Mouse (Mus musculus) left cerebral cortex, adult 8-10 months (tissue): ENCODE results near the gene Gm42957. TPM values are rescaled to one million over a fixed set of nuclear protein-coding genes. Genes with fewer than 3 reads are reported as not detected.

Source experiments
- total RNA-seq, 4 experiments: library from RNA; stranded (reverse); gene quantifications; 2 replicates each; pipeline ENCODE4 v1.2.4; 2022

Gm42957 gene
- total RNA-seq, 4 experiments from 2014 or later = 0.11 to 0.51 (median 0.15) TPM; not detected in 1

Other genes starting within 250 kb of the Gm42957 start
- gene BC107364, start 183.2 kb upstream of the Gm42957 start, total RNA-seq = not detected
- gene Hfe2, start 110.3 kb upstream of the Gm42957 start, total RNA-seq = 1 to 10 TPM; 1.4 to 2.0 (median 1.7) TPM
- gene Txnip, start 77.5 kb upstream of the Gm42957 start, total RNA-seq = 10 to 100 TPM; 21.7 to 37.3 (median 26.8) TPM
- gene Gm16253, start 58.5 kb upstream of the Gm42957 start, total RNA-seq = not detected
- gene Polr3gl, start 41.3 kb upstream of the Gm42957 start, total RNA-seq = 10 to 100 TPM; 22.8 to 26.6 (median 24.3) TPM
- gene Ankrd34a, start 38.8 kb upstream of the Gm42957 start, total RNA-seq = 10 to 100 TPM; 60.4 to 65.0 (median 61.0) TPM
- gene Lix1l, start 34.3 kb upstream of the Gm42957 start, total RNA-seq = 10 to 100 TPM; 20.3 to 22.9 (median 21.9) TPM
- 10 to 100 TPM; 41.8 to 56.2 (median 46.5) TPM for gene Rbm8a, start 5.5 kb upstream of the Gm42957 start, total RNA-seq
- 10 to 100 TPM; 52.7 to 62.6 (median 54.3) TPM for gene Pex11b, start 98 bp upstream of the Gm42957 start, total RNA-seq
- gene Itga10, start 10.1 kb downstream of the Gm42957 start, total RNA-seq = 1 to 10 TPM in 3 of 4 experiments, under 1 TPM in 1; 0.97 to 2.0 (median 1.5) TPM
- gene Ankrd35, start 34.7 kb downstream of the Gm42957 start, total RNA-seq = 1 to 10 TPM; 7.2 to 9.0 (median 8.6) TPM
- gene Pias3, start 60.9 kb downstream of the Gm42957 start, total RNA-seq = 10 to 100 TPM; 26.0 to 38.9 (median 31.5) TPM
- gene Nudt17, start 73.1 kb downstream of the Gm42957 start, total RNA-seq = 10 to 100 TPM in 2 of 4 experiments, 1 to 10 TPM in 2; 8.6 to 11.8 (median 10.0) TPM
- 10 to 100 TPM; 24.2 to 27.6 (median 26.6) TPM for gene Polr3c, start 92.2 kb downstream of the Gm42957 start, total RNA-seq
- gene Rnf115, start 92.2 kb downstream of the Gm42957 start, total RNA-seq = 10 to 100 TPM; 62.4 to 66.4 (median 64.4) TPM
- gene Pdzk1, start 193.8 kb downstream of the Gm42957 start, total RNA-seq = under 1 TPM in 3 of 4 experiments, not detected in 1; 0.33 to 0.46 (median 0.34) TPM
- gene Cd160, start 193.9 kb downstream of the Gm42957 start, total RNA-seq = not detected